Mouse (Mus musculus) midbrain, embryonic 14.5 days (tissue): ENCODE measurements around the gene Patj. TPM values are rescaled to one million over a fixed set of nuclear protein-coding genes. Genes with fewer than 3 reads are reported as not detected.

Source experiments
- ATAC-seq: fragments of 200-750 bp; cut with Nextera tagmentation; 2 replicates; pipeline ENCODE4 v1.8.0; 2017; ENCODE audit warnings: moderate number of reproducible peaks, moderate library complexity; ENCODE audit not compliant: low FRiP score, low TSS enrichment
- DNase-seq: peaks from one replicate; pipeline ENCODE4 v3.0.0-alpha.2; 2015
- H3K27ac ChIP-seq: fragments of 300-500 bp; sonication (generic); replicated peaks from 2 replicates; pipeline ENCODE4 v1.5.1; 2014; ENCODE audit warnings: mild to moderate bottlenecking, low read depth, low read length, moderate library complexity
- H3K27me3 ChIP-seq: fragments of 300-500 bp; sonication (generic); 2 replicates; pipeline ENCODE4 v1.6.1; 2014; ENCODE audit warnings: low read length, control low read depth, mixed read lengths; ENCODE audit not compliant: control insufficient read depth, insufficient read depth
- H3K36me3 ChIP-seq: fragments of 300-500 bp; sonication (generic); 2 replicates; pipeline ENCODE4 v1.6.1; 2014; ENCODE audit warnings: low read length, control low read depth; ENCODE audit not compliant: control insufficient read depth, insufficient read depth
- H3K4me1 ChIP-seq: fragments of 300-500 bp; sonication (generic); 2 replicates; pipeline ENCODE4 v1.6.1; 2014; ENCODE audit warnings: mild to moderate bottlenecking, antibody characterized with exemption, low read length, control low read depth; ENCODE audit not compliant: control insufficient read depth, insufficient read depth
- H3K4me2 ChIP-seq: fragments of 300-500 bp; sonication (generic); 2 replicates; pipeline ENCODE4 v1.6.1; 2014; ENCODE audit warnings: mild to moderate bottlenecking, low read length, moderate library complexity
- H3K4me3 ChIP-seq: fragments of 300-500 bp; sonication (generic); replicated peaks from 2 replicates; pipeline ENCODE4 v1.5.1; 2014; ENCODE audit warnings: low read depth, low read length
- H3K9ac ChIP-seq: fragments of 300-500 bp; sonication (generic); replicated peaks from 2 replicates; pipeline ENCODE4 v1.6.1; 2014; ENCODE audit warnings: mild to moderate bottlenecking, low read length, moderate library complexity
- H3K9me3 ChIP-seq: fragments of 300-500 bp; sonication (generic); 2 replicates; pipeline ENCODE4 v1.6.1; 2016; ENCODE audit warnings: low read length, control low read depth, mixed read lengths; ENCODE audit not compliant: control insufficient read depth
- WGBS: fragments of 180-500 bp; shearing (Covaris S2); extraction: QIAGEN DNeasy Blood & Tissue Kit; methylation state at CpG from one replicate; pipeline ENCODE4 v1.1.7; 2014; 5-methylcytosine and 5-hydroxymethylcytosine counted together
- microRNA-seq: library from miRNA; unstranded; fragments of <30 nt; microRNA quantifications from one replicate; pipeline ENCODE4, GENCODE M21; 2016
- polyA plus RNA-seq: library from polyadenylated mRNA; unstranded; fragments of >200 nt; fragmentation: Nextera tagmentation; extraction: Ambion mirVana; gene quantifications from 2 replicates; pipeline ENCODE4 v1.2.1, GENCODE M21; 2014

Gene Patj
- polyA plus RNA-seq, 1 experiment from 2014 or later: 9.0 TPM

GRCm38 (mm10) chr4:98758012-98758821 lies 362.6 kb downstream of the Patj start:
- Histone ChIP-seq H3K4me2 (no peak overlapping the region), H3K4me1 (peaks cover 12% of the 10 kb centered on the region; the same call in 1 of the 2 replicates), H3K36me3 (no peaks in the 10 kb centered on the region), H3K4me3 (no peak overlapping the region), H3K27ac (no peak overlapping the region), H3K9ac (no peak overlapping the region), H3K9me3 (no peaks in the 10 kb centered on the region), H3K27me3 (no peaks in the 10 kb centered on the region)
- peak; percentile 32; the same call in 1 of the 2 replicates for ATAC-seq
- WGBS: 62% methylated on average over 4 of the region's 4 CpGs
- DNase-seq: no peak

- 89% methylated on average over 3 of the region's 3 CpGs for WGBS
- Histone ChIP-seq H3K27me3 (no peaks in the 10 kb centered on the region), H3K36me3 (no peaks in the 10 kb centered on the region), H3K9me3 (no peaks in the 10 kb centered on the region), H3K4me2 (no peak overlapping the region), H3K4me1 (peaks cover 12% of the 10 kb centered on the region; the same call in 1 of the 2 replicates), H3K27ac (no peak overlapping the region), H3K9ac (no peak overlapping the region), H3K4me3 (no peak overlapping the region)
- no peak for ATAC-seq
- DNase-seq: no peak
Measured at GRCm38 (mm10) chr4:98758872-98759518, 363.4 kb downstream of the Patj start.

DNA sequence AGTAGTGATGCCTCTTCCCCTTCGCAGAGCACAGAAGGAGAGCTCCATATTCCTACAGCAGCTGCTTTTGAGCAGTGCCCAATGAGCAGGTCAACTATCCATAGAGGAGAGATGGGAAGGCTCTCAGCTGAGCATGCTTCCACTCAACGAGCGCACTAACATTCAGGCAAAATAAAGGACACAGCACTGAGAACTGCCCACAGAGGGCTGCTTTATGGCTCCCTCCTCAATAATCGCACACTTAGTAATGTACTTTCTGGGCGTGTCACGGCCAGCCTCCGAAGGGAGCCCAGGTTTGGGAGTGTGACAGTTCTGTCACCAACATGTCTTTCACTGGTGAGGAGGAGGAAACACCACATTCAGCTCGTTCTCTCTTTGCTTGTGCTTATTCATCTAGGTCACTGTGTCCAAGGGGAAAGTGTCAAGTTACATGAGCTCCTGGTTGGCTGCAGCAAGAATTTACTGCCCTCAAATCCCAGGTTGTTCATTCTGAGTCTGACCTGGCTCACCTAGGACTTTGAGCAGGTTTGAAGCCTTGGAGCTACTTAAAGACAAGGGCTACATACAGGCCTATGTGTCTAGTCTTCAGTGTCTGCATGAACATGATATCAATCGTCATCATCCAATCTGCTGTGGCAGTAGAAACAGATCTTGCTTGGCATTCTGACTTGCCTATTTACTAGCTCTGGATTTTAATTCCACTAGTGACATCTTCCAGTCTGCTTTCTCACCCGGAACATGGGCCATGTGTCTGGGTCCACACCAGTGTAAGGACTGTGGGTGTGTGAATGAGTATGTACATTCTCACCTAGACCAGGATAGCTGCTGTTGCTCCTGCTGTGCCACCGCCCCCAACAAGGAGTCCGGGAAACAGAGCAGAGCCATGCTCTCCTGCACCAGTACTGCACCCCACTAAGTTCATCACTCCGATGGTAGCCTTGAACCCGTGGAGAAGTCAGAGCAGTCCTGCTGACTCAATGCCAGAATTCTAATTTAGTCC lies 371.8 kb downstream of the Patj start:
- ATAC-seq: no peak
- H3K9ac ChIP-seq: no peak overlapping the region
- no peaks in the 10 kb centered on the region for H3K36me3 ChIP-seq
- H3K4me2 ChIP-seq: no peak overlapping the region
- H3K9me3 ChIP-seq: no peaks in the 10 kb centered on the region
- no peak overlapping the region for H3K4me3 ChIP-seq
- 84% methylated on average over 14 of the region's 14 CpGs for WGBS
- DNase-seq: no peak
- H3K4me1 ChIP-seq: no peaks in the 10 kb centered on the region
- no peaks in the 10 kb centered on the region for H3K27me3 ChIP-seq
- no peak overlapping the region for H3K27ac ChIP-seq

Small RNA genes within 50 kb of the gene (microRNA-seq; reads per million reads assigned to microRNA genes)
- gene Gm22625: not detected
- not detected for gene Gm26154

Other genes with a start within 250 kb of the Patj start
- 128 and 140 TPM in 2 replicates for gene Tm2d1, start 12.5 kb upstream of the Patj start, polyA plus RNA-seq